Mouse (Mus musculus) macrophage (primary cell): ENCODE results near the gene Hnrnpl. TPM values are rescaled to one million over a fixed set of nuclear protein-coding genes. Genes with fewer than 3 reads are reported as not detected.

Source experiments
- polyA plus RNA-seq: library from polyadenylated mRNA; stranded (reverse); fragments of 250-400 nt; gene quantifications from 3 replicates; pipeline ENCODE4 v1.2.4, GENCODE M21; 2018; ENCODE audit warnings: inconsistent platforms

The Hnrnpl gene
- polyA plus RNA-seq, 1 experiment from 2014 or later, result 170 TPM

Other genes with a start within 250 kb of the Hnrnpl start
- 24.6 to 26.8 TPM (median 25.5 TPM) in 3 replicates for gene Samd4b, start 210.4 kb upstream of the Hnrnpl start, polyA plus RNA-seq
- gene Pak4, start 210.4 kb upstream of the Hnrnpl start, polyA plus RNA-seq, result 7.4 to 9.1 TPM (median 7.5 TPM) in 3 replicates
- gene Acp7, start 177.2 kb upstream of the Hnrnpl start, polyA plus RNA-seq, result not detected in 3 replicates
- gene Fbxo27, start 115.7 kb upstream of the Hnrnpl start, polyA plus RNA-seq, result not detected in 3 replicates
- gene Fbxo17, start 91.7 kb upstream of the Hnrnpl start, polyA plus RNA-seq, result 0.09 TPM in 1 of 3 replicates, not detected in the others
- 30.6 to 48.9 TPM (median 42.1 TPM) in 3 replicates for gene Mrps12, start 66.7 kb upstream of the Hnrnpl start, polyA plus RNA-seq
- gene Sars2, start 66.5 kb upstream of the Hnrnpl start, polyA plus RNA-seq, result 4.6 to 7.1 TPM (median 5.6 TPM) in 3 replicates
- gene Ccer2, start 52.4 kb upstream of the Hnrnpl start, polyA plus RNA-seq, result not detected in 3 replicates
- gene Sirt2, start 41.8 kb upstream of the Hnrnpl start, polyA plus RNA-seq, result 103 to 230 TPM (median 168 TPM) in 3 replicates
- 29.5 to 40.8 TPM (median 37.9 TPM) in 3 replicates for gene Nfkbib, start 41.0 kb upstream of the Hnrnpl start, polyA plus RNA-seq
- 21.6 to 44.7 TPM (median 44.4 TPM) in 3 replicates for gene Rinl, start 19.6 kb upstream of the Hnrnpl start, polyA plus RNA-seq
- gene Ech1, start 16.7 kb downstream of the Hnrnpl start, polyA plus RNA-seq, result 92.1 to 101 TPM (median 96.5 TPM) in 3 replicates
- gene Lgals4, start 25.3 kb downstream of the Hnrnpl start, polyA plus RNA-seq, result 0.96 to 1.1 TPM (median 1.1 TPM) in 3 replicates
- not detected in 3 replicates for gene Lgals7, start 55.3 kb downstream of the Hnrnpl start, polyA plus RNA-seq
- gene Capn12, start 72.9 kb downstream of the Hnrnpl start, polyA plus RNA-seq, result 0.22 TPM in 1 of 3 replicates, not detected in the others
- 117 to 186 TPM (median 183 TPM) in 3 replicates for gene Actn4, start 153.8 kb downstream of the Hnrnpl start, polyA plus RNA-seq
- 201 to 248 TPM (median 241 TPM) in 3 replicates for gene Eif3k, start 173.3 kb downstream of the Hnrnpl start, polyA plus RNA-seq
- 3.7 to 5.2 TPM (median 4.7 TPM) in 3 replicates for gene Map4k1, start 173.5 kb downstream of the Hnrnpl start, polyA plus RNA-seq